Mouse (Mus musculus): Measurements from ENCODE around the gene Kcnj5. TPM values are rescaled to one million over a fixed set of nuclear protein-coding genes. Genes with fewer than 3 reads are reported as not detected.

Gene Kcnj5
- 1 to 10 TPM in 1 of 2 experiments, under 1 TPM in 1; 0.36 to 1.1 TPM for total RNA-seq (2021)
- long read RNA-seq, experiment 1, partial matches to known transcripts: 0 of 1 reads
- long read RNA-seq, experiment 1, other reads (novel, unspliced or antisense): 1 of 1 reads
- long read RNA-seq, experiment 2: 0 reads

DNA sequence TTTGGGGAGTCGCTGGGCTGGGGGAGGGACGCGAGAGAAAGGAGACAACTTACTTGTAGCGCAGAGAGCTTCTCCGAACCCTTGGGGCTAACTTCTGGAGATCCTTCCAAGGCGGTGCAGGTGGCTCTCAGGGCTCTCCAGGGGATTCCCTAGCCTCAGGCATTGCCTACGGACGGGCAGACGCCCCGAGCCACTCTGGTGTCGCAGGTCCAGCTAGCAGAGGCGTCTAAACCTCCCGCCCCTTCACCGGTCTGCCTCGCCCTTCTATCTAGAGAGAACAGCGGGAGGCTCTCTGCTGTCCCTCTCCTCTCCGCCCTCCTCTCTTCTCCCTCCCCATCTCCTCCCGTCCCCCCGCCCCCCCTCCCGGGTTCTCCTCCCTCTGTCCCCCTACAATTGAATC, at the start of gene Kcnj5:
Gene Kcnj5 (minus strand): TSS at position 300 of the 400 bp plus-strand sequence.
- DNase-seq: no peak

DNA sequence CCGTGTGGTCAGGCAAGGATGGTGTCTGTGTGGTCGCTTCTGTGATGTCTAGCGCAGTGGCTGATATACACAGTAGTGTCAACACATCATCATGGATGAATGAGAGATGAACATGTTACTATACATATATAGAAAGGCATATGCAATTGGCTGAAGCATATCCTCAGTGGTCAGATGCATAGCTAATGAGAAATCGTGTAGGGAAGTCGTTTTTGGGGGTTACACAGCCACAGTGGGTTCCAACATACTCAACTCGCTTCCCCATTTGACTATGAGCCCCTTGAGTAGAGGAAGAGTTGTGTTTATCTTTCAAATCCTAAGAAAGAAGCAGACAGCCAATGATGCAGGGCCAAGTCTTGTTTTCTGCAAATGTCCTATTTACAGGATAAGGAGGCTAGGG, 48.6 kb upstream of the Kcnj5 start:
- no peak for DNase-seq

DNA sequence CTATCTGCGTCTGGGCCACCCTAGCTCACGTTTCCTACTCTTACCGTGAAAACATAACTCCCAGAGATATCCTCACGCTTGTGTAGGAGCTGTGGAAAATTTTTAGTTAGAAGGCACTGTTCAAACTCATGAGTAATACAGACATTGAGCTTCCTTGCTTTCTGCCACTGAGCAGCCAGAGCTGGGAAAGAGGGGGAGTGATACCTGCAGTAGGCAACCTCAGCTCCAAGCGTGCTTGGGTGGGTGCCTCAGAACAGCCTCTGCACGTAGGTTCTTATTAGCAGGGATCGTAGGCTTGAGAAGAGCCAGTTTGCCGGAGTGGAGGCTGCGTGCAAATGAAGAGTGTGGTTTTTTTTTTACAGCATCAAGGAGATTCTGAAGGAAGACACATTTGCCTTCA, 47.6 kb upstream of the Kcnj5 start:
- no peak for DNase-seq

DNA sequence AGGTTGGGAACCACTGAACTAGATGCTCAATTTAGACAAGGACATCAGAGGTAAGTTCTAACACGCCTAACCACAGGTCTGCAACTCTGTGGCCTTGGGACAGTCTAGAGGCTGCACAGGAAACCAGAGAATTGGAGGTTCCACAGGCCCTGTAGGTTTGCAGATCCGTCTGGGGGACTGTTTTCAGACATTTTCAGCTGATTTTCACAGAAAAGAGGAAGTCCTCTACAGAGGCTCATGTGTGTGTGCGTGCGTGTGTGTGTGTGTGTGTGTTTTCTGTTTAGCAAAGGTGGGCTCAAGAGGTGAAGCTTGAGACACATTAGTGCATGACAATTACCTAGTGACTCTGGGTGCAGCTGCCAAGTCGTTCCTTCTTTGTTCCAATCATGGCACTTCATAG, 46.9 kb upstream of the Kcnj5 start:
- no peak for DNase-seq

DNA sequence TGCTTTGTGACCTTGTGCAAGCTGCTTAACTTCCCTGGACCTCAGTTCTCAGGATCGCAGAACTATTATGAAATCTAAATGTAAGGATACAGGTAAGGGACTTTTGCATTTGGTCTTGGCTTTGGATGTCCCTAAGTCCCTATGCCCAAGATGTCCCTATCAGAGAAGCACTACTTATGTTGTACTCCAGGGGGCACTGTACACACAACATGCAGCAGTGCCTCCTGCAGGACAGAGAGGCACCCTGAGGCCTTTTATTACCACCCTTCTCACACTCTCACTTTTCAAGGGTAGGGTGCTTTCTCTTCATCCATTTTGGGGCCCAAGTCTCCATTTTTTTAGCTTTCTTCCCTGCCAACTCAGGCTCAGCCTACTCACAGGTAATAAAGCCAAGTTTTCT, 44.0 kb upstream of the Kcnj5 start:
- no peak for DNase-seq

DNA sequence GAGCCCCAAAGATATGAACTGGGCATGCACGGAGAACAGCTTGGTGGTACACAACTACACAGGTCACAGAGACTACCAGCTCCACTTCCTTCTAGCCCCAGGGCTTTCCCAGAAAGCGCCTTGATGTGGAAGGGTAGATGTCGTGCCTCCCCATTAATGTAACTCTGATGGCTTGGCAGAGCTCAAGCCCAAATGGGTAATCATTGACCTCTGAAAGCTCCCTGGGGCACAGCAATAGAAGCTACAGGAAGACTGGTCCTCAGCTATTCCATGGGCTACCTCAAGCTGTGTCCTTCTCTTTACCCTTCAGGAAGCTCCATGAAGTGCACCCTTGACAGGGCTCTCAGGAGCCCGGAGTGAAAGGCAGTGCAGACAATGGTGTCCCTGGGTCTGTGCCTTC, 40.8 kb upstream of the Kcnj5 start:
- DNase-seq: no peak

DNA sequence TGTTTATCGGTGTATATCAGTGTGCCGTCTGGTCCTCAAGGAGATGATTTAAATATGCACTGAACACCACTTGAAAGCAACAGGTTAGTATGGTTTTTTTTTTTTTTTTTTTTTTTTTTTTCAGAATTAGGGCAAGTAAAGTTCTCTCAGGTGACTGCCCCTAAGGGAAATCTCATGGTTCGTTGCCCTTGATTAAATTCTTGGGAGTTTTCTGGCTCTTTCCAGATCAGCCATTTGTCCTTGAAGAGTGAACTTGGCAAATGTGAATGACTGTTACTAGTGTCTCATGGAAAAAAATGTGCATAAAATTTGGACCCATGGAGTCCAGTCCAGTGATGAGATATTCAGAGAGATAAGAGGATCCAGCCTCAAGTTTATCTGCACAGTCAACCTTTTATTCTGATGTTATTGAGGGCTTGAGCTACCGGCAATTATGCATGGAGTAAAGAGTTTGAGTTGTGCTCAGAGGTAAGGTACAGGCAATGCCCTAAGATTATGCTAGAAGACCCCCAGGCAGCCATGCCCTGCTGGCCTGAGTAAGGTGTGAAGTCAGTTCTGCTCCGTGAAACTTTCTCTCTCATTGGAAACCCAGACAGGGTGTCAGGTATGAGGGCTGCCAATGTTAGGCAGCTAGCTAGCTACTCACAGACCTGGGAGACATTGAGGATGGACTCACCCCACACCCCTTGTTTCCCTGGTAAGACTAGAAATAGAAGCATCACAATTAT, 32.9 kb upstream of the Kcnj5 start:
- DNase-seq: no peak

DNA sequence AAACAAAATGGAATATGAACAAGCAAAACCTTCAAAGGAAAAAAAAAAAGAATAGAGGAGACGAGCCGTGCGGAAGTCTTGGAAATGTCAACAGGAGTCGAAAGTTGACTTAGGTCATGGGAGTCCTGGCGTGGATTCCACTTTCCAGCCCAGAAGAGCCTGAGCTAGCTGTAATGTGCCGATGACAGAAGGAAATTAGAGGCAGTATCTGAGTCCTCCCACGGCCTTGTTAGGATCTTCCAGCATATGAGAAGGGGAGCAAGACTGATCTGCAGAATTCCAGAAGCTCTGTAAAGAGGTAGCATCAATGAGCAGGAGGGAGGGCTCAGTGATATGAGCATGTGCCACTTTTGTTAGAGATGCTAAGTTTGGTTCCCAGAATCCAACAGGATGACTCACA, 31.9 kb upstream of the Kcnj5 start:
- no peak for DNase-seq

DNA sequence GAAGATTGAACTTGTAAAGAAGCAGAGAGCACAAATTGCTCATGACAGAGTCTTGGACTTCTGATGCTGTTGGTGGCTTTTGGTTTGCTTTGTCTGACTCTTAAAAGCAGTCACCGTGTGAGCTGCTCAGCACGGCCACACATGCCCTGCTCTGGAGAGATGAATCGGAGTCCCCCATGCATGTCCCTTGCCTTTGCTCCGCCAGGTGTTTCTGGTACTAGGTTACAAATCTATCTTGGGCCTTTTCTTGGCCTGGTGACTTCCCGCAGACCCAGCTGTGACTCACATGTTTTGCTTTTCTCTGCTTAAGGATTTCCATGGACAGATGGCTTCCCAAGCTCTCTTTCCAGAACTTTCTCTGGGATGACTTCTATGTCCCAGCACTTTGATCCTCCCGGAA, 29.5 kb upstream of the Kcnj5 start:
- no peak for DNase-seq

DNA sequence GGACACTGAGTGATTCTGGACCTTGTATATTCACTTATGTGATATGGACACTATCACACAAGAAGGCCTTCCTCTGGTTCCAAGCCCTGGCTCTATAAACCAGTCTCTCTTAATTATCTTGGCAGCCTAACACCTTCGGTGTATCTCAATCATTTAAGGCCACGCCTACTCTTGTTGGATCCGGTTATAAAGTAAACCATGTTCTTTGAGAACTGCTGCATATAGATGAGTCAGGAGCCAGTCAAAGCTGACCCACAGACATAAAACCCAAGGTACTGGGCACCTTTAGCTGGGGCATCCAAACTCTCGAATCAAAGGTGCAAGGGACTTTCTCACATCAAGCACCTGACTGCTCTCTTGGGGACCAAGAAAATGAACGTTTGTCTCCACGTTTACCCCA, 28.1 kb upstream of the Kcnj5 start, which contains the start of gene Kcnj1:
Gene Kcnj1 (plus strand): TSS at position 292 of the 400 bp plus-strand sequence.
- no peak for DNase-seq

DNA sequence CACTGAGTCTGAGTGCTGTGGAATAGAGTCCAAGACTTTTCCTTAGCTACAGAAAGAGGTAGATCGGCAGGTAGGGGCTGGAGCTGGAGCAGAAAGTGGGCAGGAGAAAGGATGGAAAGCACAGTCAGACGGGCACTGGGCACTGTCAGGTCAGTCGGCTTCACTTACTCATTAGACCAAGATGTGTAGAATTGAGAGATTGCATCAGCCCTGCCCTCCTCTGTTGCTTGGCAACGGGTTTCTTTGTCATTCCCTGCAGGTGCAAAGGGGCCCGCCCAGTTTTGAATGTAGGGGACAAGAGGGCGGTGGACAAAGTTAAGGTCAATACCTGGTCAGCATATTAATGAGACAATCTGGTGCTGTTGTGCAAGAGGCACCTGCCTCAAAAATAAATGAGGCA, 25.2 kb upstream of the Kcnj5 start:
- no peak for DNase-seq

DNA sequence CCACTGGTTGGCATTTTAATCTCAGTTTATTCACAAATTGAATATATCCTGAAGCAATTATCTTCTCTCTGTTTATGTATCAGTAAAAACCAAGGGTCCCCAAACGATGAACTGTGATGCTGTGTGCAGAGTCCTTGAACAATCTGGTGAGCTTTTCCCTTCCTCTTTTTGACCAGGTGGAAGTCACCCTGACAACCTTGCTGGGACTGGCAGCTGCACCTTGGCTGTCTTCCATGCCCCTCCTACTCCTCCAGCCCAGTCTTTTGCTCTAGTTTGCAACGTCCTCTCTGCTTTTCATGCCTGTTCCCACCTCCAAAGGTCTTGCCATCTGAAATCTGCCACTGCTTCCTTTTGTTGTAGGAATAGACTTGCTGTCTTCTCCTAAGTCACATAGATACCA, 24.7 kb upstream of the Kcnj5 start:
- peak in 1 of 2 experiments; percentile 12 for DNase-seq

DNA sequence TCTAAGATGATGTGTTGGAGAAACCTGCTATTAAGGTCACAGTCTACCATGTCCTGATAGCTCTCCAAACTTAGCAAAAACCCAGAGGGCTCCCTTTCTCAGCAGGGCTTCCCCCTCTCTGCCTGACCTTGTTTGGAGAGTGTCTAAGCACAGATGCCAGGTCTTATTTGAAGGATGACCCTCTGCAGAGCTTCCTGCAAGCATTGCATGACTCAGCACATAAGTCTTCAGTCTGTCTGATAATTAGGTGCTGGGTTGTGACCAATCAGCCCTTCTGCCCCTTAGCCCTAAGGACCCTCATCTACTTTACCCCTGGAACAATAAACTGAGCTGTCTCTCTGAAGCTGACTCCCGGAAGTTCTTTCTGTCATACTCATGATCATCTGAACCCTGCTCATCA, 16.6 kb upstream of the Kcnj5 start:
- DNase-seq: peak in 1 of 2 experiments; percentile 13

DNA sequence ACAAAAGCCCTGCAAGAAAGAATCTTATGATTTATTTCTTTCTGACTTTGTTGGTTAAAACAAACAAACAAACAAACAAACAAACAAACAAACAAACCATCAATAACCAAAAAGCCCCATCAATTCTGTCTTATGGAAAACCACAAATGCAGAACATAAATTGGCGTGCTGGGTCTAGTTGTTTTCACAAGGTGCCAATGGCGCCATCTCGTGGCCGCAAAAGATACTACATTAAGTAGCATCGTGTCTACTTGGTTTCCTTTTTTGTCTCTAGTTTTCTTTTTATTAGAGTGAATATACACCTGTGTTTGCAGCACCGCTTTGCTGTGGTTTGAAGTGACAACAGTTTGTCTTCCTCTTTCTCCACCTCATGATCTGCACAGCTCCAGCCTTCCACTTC, 6.2 kb upstream of the Kcnj5 start:
- DNase-seq: peak; percentile 75 to 78

DNA sequence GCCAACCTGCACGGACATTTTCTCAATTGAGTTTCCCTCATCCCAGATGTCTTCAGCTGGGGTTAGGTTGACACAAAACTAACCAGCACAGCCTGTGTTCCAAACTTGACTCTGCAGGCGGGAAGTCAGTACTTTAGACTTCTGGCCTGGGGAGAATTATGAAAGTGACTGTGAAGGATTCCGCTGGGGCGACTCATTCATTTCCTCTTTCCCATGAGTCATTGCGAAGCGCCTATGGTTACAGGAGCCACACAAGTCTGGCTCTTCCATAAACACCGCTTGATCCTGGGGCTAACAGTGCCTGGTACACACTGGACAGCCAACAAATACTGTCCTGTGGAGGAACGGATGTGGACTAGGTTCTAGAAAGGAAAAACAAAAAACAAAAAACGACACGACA, 5.2 kb upstream of the Kcnj5 start:
- no peak for DNase-seq

DNA sequence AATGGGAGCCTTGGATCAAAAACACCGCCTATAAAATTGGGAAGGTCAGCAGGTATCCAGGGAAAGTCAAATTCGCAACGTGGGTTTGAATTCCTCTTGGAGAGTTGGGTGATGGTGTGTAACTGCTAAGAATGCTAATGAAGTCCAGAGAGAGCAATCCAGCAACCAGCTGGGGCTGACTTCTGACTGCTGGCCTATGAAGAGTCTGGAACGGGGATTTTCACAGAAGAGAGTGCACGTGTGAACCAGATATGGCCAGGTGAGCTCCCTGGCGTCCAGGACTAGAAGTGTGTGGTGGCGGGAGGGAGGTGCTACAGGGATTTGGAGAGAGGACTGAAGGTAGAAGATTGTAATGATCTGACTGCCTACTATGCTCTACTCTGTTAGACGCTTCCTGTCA, 3.9 kb upstream of the Kcnj5 start:
- DNase-seq: no peak

DNA sequence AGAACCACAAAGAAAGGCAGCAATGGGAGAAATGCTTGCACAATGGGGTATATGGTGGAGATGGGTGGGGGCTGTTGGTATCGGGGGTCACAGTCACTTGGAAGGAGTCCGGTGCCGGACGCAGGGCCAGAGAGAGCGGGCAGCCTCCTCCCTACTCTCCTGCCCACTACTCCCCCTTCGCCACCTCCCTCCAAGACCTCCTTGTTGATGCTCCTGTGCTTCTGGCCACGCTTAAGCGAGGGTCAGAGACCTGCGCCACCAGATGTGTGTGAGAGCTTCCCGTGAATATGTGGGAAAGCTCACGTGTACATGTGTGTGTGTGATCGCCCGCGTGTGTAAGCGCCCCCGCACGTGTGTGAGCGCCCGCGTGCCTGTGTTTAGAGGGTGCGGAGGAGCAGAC, 339 bp upstream of the Kcnj5 start:
- no peak for DNase-seq

DNA sequence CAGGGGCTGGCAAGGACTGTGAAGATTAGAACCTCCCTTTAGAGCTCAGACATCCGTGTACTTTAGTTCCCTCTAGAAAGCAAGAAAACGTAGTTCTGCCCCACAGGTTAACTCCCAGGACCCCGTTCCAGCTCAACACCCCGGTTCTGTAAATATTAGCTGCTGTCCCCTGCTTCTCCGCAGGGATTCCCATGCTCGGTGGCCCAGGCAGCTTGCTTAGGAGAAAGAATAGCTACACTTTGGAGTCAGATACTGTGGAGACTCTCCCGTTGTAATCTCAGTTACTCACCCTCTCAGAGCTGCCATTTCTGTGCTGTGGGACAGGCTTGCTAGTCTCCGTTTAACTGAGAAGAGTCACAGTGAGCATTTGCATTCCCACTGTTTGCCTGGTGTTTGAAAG, 1.2 kb downstream of the Kcnj5 start:
- DNase-seq: no peak

DNA sequence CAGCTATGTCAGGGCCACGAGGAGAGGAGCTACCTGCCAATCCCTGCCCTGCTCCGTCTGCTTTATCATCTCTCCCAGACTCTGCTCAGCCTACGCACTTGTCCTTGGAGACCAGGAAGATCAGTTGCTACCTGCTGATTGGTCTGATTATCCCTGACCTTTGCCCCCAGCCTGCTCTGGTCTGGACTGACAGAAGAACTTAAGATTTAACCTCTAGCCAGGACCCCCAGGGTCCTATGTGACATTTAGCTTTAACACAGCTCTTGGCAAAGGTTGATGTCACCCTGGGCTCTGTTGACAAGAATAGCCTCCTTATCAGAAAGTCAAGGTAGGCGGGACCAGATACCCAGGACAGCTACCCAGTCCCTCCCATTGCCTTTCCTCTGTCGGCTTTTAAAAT, 3.3 kb downstream of the Kcnj5 start:
- DNase-seq: peak in 1 of 2 experiments; percentile 23

DNA sequence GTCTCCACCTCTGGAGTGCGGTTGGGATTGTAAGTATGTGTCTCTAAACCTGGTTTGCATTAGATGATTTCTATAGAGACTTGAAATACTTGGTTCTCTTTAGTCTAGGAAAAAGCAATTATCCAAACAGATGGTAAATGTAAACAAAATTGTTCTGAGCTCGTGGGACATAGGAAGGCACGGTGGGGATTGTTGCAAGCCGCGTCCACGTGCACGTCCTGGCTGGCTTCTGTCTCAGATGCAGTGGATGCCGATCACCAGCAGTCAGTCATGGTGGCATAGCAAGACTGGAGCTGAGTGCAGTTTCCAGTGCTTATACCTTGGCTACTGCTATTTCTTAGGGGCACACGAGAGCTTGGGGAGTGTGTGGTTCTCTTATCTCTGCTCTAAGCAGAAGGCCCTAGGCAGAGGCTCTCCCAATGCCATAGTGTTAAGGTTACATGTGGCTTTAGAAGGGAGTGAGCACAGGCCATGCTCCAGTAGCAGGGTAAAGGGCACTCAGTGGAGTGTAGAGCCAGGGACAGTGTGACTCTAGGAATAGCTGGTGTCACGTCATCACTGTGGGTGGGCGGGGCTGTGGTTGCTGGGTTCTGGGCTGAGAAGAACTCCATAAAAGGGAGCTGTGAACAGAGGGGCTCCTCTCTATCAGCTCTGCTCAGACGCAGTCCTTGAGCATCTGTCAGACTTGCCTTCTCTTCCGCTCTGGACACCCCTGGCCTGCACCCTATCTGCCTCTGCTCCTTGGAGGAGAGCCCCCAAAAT, 8.6 kb downstream of the Kcnj5 start:
- DNase-seq: no peak

DNA sequence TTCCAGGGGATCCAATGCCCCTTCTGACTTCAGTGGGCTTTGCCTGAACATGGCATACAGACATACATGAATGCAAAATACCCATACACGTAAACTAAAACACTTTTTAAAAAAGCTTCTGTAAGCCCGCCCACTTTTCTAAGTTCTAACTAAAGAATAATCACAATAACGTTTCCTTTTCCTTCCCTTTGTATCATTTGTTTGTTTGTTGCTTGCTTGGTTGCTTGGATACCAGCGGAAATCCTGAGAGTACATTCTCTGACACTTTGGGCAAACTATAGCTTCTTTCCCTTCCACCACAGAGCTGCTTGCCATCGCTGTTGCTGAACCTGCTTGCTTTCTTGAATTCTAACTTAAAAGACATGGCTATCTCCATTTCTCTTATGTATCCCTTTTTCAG, 13.0 kb downstream of the Kcnj5 start:
- DNase-seq: no peak

DNA sequence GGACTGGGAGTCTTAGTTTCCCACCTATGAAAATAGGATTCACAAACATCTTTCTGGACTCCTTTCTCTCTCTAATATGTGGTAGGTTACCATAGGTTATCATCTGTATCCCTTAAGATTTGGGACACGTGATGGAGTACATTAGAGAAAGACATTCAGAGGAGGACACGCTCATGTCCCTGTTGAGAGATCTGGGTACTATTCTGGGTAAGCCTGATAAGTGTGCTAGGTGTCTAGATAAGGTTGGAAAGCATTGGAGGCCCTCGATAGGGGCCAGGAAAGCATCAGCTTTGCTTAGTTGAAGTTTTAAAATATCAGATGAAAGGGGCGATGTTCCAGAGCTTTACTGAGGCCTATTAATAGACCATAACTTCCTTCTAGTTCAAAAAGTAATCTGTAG, 15.4 kb downstream of the Kcnj5 start:
- no peak for DNase-seq

DNA sequence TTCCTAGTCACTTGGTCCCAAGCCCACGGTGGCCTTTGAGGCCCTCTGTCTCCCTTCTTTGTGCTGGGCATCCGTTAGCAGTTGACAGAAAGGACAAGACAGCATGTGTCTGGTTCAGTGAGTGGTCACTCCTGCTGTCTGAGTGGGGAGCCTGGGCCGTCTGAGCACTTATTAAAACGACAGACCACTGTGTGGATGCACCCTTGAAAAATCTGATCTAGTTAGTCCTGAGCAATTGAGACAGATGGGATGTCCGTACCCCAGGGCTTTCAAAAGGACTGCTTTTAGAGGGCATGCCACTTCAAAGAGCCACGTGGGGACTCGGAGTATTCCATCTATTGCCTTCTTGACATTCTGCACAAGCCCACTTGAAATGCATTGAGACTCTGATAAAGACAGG, 20.5 kb downstream of the Kcnj5 start:
- no peak for DNase-seq

DNA sequence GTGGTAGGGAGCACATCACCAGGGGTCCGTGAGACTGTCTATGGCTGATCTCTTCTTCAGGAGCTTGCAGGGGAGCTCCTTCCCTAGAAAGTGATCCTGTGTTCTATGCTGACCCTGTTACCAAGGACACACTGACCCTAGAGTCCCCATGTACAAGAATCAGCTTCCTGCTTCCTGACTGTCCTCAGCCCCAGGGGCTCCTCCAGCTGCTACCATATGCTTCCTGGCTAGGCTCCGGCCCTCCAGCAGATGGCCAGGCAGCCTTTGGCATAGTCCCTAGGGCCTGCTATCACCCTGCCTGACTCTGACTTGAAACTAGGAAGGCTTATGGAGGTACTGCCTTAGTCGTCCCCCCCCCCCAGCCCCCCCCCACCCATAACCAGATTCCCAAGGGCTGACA, 24.0 kb downstream of the Kcnj5 start:
- peak; percentile 27 to 40 for DNase-seq

All from adrenal gland, postnatal 36 days (tissue).